8 mouse cellular contexts compared by ENCODE assay signal in genomic region chr9:50500974-50501501, GRCm38 (mm10). TPM values are rescaled to one million over a fixed set of nuclear protein-coding genes. Genes with fewer than 3 reads are reported as not detected.
DNase-seq lines count a peak whose midpoint lies in the region; ATAC-seq and TF ChIP-seq lines count a peak whose summit lies in the region.
"Had no signal": no experiment of that assay in that cellular context is flagged by ENCODE, and none has a peak within 500 bp of the region (broad histone marks: within the 10 kb centered on the region; RNA-seq: fewer than 3 reads in every experiment).

No protein-coding gene starts in this region.

- WGBS in forebrain, embryonic 10.5 days = 35% methylated on average over 14 of the region's 14 CpGs
- WGBS in intestine, embryonic 14.5 days = 27% methylated on average over 14 of the region's 14 CpGs
- WGBS in midbrain, postnatal 0 days = 37% methylated on average over 14 of the region's 14 CpGs

- TF ChIP-seq RAD21 in CH12.LX (IDR thresholded peaks at IDR 0.05; ENCODE audit: low read depth, low read length) = no peak

- H3K9me3 ChIP-seq in CH12.LX (replicated peaks; ENCODE audit: low read length) = no peaks in the 10 kb centered on the region
- no peaks in the 10 kb centered on the region for H3K9me3 ChIP-seq in forebrain, embryonic 10.5 days
- H3K9me3 ChIP-seq in intestine, embryonic 14.5 days (ENCODE audit: control insufficient read depth, low read length) = no peaks in the 10 kb centered on the region
- no peaks in the 10 kb centered on the region for H3K9me3 ChIP-seq in midbrain, postnatal 0 days (ENCODE audit: low read length)

- no peaks in the 10 kb centered on the region for H3K27me3 ChIP-seq in CH12.LX (replicated peaks)
- H3K27me3 ChIP-seq in forebrain, embryonic 10.5 days (ENCODE audit: poor library complexity, severe bottlenecking) = no peaks in the 10 kb centered on the region
- H3K27me3 ChIP-seq in intestine, embryonic 14.5 days (replicated peaks; ENCODE audit: control insufficient read depth, insufficient read depth, low read length) = no peaks in the 10 kb centered on the region
- H3K27me3 ChIP-seq in midbrain, postnatal 0 days (ENCODE audit: insufficient read depth, low read length) = no peaks in the 10 kb centered on the region

- in situ Hi-C loops in CH12.LX (cut with MboI; ENCODE audit: low pct_ligation_motif_present, low pct_unique_long_range_greater_than_20kb, low sequenced_read_pairs) = no loop called here

- H3K4me3 ChIP-seq in CH12.LX (replicated peaks in 1 of 3; ENCODE audit: low read depth in 2 of 3, low read length in 2 of 3, poor library complexity in 1 of 3) = peak overlapping the region in 2 of 3 experiments; percentile 17 to 54
- H3K4me3 ChIP-seq in forebrain, embryonic 10.5 days = peak overlapping the region; percentile 38
- peak overlapping the region; percentile 16 for H3K4me3 ChIP-seq in intestine, embryonic 14.5 days (ENCODE audit: low read depth, low read length)
- peak overlapping the region; percentile 12; the same call in 1 of the 2 replicates for H3K4me3 ChIP-seq in midbrain, postnatal 0 days (ENCODE audit: low read depth, low read length)

- TF ChIP-seq CTCF in CH12.LX (conservative IDR thresholded peaks at IDR 0.05 in 1 of 2, IDR thresholded peaks at IDR 0.05 in 1 of 2; ENCODE audit: low read depth in 2 of 2, low read length in 2 of 2) = no peak
- no peak for TF ChIP-seq CTCF in midbrain, postnatal 0 days (IDR thresholded peaks at IDR 0.05)

- dilution Hi-C loops in CH12.LX (cut with MboI; ENCODE audit: extremely low pct_ligation_motif_present, extremely low pct_unique_long_range_greater_than_20kb, low sequenced_read_pairs) = no loop called here

- peak; percentile 76 for ATAC-seq in intestine, embryonic 14.5 days (replicated peaks; ENCODE audit: low FRiP score, low TSS enrichment, low read depth)
- ATAC-seq in midbrain, postnatal 0 days (ENCODE audit: low FRiP score) = peak; percentile 83

- H3K36me3 ChIP-seq in CH12.LX (replicated peaks in 1 of 2; ENCODE audit: control insufficient read depth in 1 of 2, insufficient read depth in 1 of 2, low read length in 1 of 2) = no peaks in the 10 kb centered on the region
- H3K36me3 ChIP-seq in forebrain, embryonic 10.5 days (replicated peaks) = no peaks in the 10 kb centered on the region
- no peaks in the 10 kb centered on the region for H3K36me3 ChIP-seq in intestine, embryonic 14.5 days (ENCODE audit: control insufficient read depth, insufficient read depth, low read length)
- H3K36me3 ChIP-seq in midbrain, postnatal 0 days (ENCODE audit: insufficient read depth, low read length) = no peaks in the 10 kb centered on the region

- H3K27ac ChIP-seq in CH12.LX (ENCODE audit: insufficient read depth, low read depth) = no peak overlapping the region
- peak overlapping the region; percentile 68 for H3K27ac ChIP-seq in forebrain, embryonic 10.5 days
- peak overlapping the region; percentile 14; the same call in 1 of the 2 replicates for H3K27ac ChIP-seq in intestine, embryonic 14.5 days (ENCODE audit: low read depth)
- H3K27ac ChIP-seq in midbrain, postnatal 0 days (ENCODE audit: low read depth, low read length) = peak overlapping the region; percentile 8; the same call in 1 of the 2 replicates
- H3K27ac ChIP-seq: macrophage had no signal

- H3K4me2 ChIP-seq in CH12.LX (ENCODE audit: insufficient read depth, low read depth, poor library complexity, severe bottlenecking) = peak overlapping the region; percentile 76
- peak overlapping the region; percentile 50 for H3K4me2 ChIP-seq in intestine, embryonic 14.5 days (ENCODE audit: low read length)
- peak overlapping the region; percentile 37 for H3K4me2 ChIP-seq in midbrain, postnatal 0 days (ENCODE audit: low read depth, low read length, poor library complexity, severe bottlenecking)

- peak; percentile 68 for TF ChIP-seq POLR2A in CH12.LX (IDR thresholded peaks at IDR 0.05; ENCODE audit: low read depth, low read length)

- peaks cover 0 to 15% of the 10 kb centered on the region in 2 experiments; a peak in 2 of 4 replicates for H3K4me1 ChIP-seq in CH12.LX (ENCODE audit: control insufficient read depth in 1 of 2, insufficient read depth in 2 of 2)
- peaks cover 21% of the 10 kb centered on the region for H3K4me1 ChIP-seq in forebrain, embryonic 10.5 days
- H3K4me1 ChIP-seq in intestine, embryonic 14.5 days (replicated peaks; ENCODE audit: control insufficient read depth, insufficient read depth, low read length) = peaks cover 12% of the 10 kb centered on the region
- H3K4me1 ChIP-seq in midbrain, postnatal 0 days (ENCODE audit: insufficient read depth, low read length) = no peaks in the 10 kb centered on the region

- TF ChIP-seq EP300 in CH12.LX (IDR thresholded peaks at IDR 0.05; ENCODE audit: low read length) = no peak

- no peaks in the 10 kb centered on the region for H3K79me2 ChIP-seq in CH12.LX (replicated peaks; ENCODE audit: control insufficient read depth, extremely low read depth, insufficient read depth, poor library complexity, severe bottlenecking)

- peak overlapping the region; percentile 17; the same call in 1 of the 2 replicates for H3K9ac ChIP-seq in CH12.LX (ENCODE audit: insufficient read depth, low read depth)
- no peak overlapping the region for H3K9ac ChIP-seq in intestine, embryonic 14.5 days (ENCODE audit: low read length)
- H3K9ac ChIP-seq in midbrain, postnatal 0 days (replicated peaks; ENCODE audit: low read length, poor library complexity, severe bottlenecking) = no peak overlapping the region

- DNase-seq in 416B (ENCODE audit: low read depth) = peak; percentile 91
- DNase-seq in CH12.LX (ENCODE audit: extremely low read depth) = peak; percentile 55
- DNase-seq in forebrain, embryonic 10.5 days (ENCODE audit: extremely low spot score, low spot score) = peak; percentile 35
- DNase-seq in intestine, embryonic 14.5 days (ENCODE audit: low spot score) = peak; percentile 64
- peak; percentile 82 for DNase-seq in midbrain, postnatal 0 days (ENCODE audit: low spot score)
- DNase-seq in layer of hippocampus, postnatal 25 days (ENCODE audit: extremely low spot score in 1 of 2, low spot score in 1 of 2) = no peak
- no peak for DNase-seq in ovary, adult 18-20 months (ENCODE audit: low spot score)

TF ChIP-seq in CH12.LX, 34 proteins besides CTCF, POLR2A, EP300 and RAD21:
- no peak for TF ChIP-seq MAZ (IDR thresholded peaks at IDR 0.05; ENCODE audit: low read depth, low read length)
- TF ChIP-seq ZMIZ1 (IDR thresholded peaks at IDR 0.05; ENCODE audit: low read depth, low read length) = peak; percentile 44; the same call in 1 of the 2 replicates
- TF ChIP-seq UBTF (IDR thresholded peaks at IDR 0.05; ENCODE audit: low read depth, low read length) = no peak
- TF ChIP-seq USF1 (IDR thresholded peaks at IDR 0.05; ENCODE audit: low read depth, low read length) = peak; percentile 90
- TF ChIP-seq USF2 (conservative IDR thresholded peaks at IDR 0.05; ENCODE audit: low read depth, low read length) = peak; percentile 87
- TF ChIP-seq SIN3A (IDR thresholded peaks at IDR 0.05; ENCODE audit: low read length) = peak; percentile 55; the same call in 1 of the 2 replicates
- no peak for TF ChIP-seq CHD2 (IDR thresholded peaks at IDR 0.05; ENCODE audit: low read length)
- peak; percentile 72; the same call in 1 of the 2 replicates for TF ChIP-seq MAX (IDR thresholded peaks at IDR 0.05; ENCODE audit: low read length)
- TF ChIP-seq IRF4 (IDR thresholded peaks at IDR 0.05; ENCODE audit: low read depth, low read length) = no peak

RNA-seq across cellular contexts. Expression of gene Plet1, which starts 6.7 kb away (rescaled TPM):
- 0.08 TPM in 1 of 2 replicates, not detected in the other for total RNA-seq in CH12.LX (2012; rRNA removed)
- total RNA-seq in CH12.LX (2014; rRNA removed) = not detected in 2 replicates
- 0.19 TPM in 1 of 2 replicates, not detected in the other for polyA plus RNA-seq in CH12.LX (2012; ENCODE audit: insufficient read length, low read depth)
- polyA plus RNA-seq in forebrain, embryonic 10.5 days (2016; fragmentation: Nextera tagmentation; extraction: Ambion mirVana) = 0.24 and 0.28 TPM in 2 replicates
- 1.7 and 1.9 TPM in 2 replicates for polyA plus RNA-seq in intestine, embryonic 14.5 days (2014; fragmentation: Nextera tagmentation; extraction: Ambion mirVana)
- 0.33 TPM in 1 of 2 replicates, not detected in the other for total RNA-seq in midbrain, postnatal 0 days (2014; rRNA removed)
- polyA plus RNA-seq in midbrain, postnatal 0 days (2015; fragmentation: Nextera tagmentation; extraction: Ambion mirVana) = 0.52 and 0.80 TPM in 2 replicates
- total RNA-seq in layer of hippocampus, postnatal 25 days (2021) = under 1 TPM; 0.15 to 0.21 TPM
- polyA plus RNA-seq: macrophage had no signal

RNA-seq across cellular contexts. Expression of gene Pts, which starts 27.5 kb away (rescaled TPM):
- total RNA-seq in CH12.LX (2012; rRNA removed) (35.3 and 37.9 TPM in 2 replicates), CH12.LX (2014; rRNA removed) (89.4 and 91.8 TPM in 2 replicates)
- 35.4 and 37.7 TPM in 2 replicates for polyA plus RNA-seq in CH12.LX (2012; ENCODE audit: insufficient read length, low read depth)
- polyA plus RNA-seq in forebrain, embryonic 10.5 days (2016; fragmentation: Nextera tagmentation; extraction: Ambion mirVana) = 81.2 and 86.5 TPM in 2 replicates
- polyA plus RNA-seq in intestine, embryonic 14.5 days (2014; fragmentation: Nextera tagmentation; extraction: Ambion mirVana) = 82.3 and 85.6 TPM in 2 replicates
- 76.6 and 82.3 TPM in 2 replicates for total RNA-seq in midbrain, postnatal 0 days (2014; rRNA removed)
- polyA plus RNA-seq in midbrain, postnatal 0 days (2015; fragmentation: Nextera tagmentation; extraction: Ambion mirVana) = 116 and 119 TPM in 2 replicates
- 10 to 100 TPM; 36.0 to 39.8 TPM for total RNA-seq in layer of hippocampus, postnatal 25 days (2021)

RNA-seq across cellular contexts. Expression of gene Il18, which starts 53.6 kb away (rescaled TPM):
- total RNA-seq in CH12.LX (2012; rRNA removed) (0.59 and 0.63 TPM in 2 replicates), CH12.LX (2014; rRNA removed) (0.70 and 0.98 TPM in 2 replicates)
- 0.56 TPM in 1 of 2 replicates, not detected in the other for polyA plus RNA-seq in CH12.LX (2012; ENCODE audit: insufficient read length, low read depth)
- 3.7 and 4.5 TPM in 2 replicates for polyA plus RNA-seq in forebrain, embryonic 10.5 days (2016; fragmentation: Nextera tagmentation; extraction: Ambion mirVana)
- 13.4 and 13.5 TPM in 2 replicates for polyA plus RNA-seq in intestine, embryonic 14.5 days (2014; fragmentation: Nextera tagmentation; extraction: Ambion mirVana)
- 18.2 and 20.5 TPM in 2 replicates for total RNA-seq in midbrain, postnatal 0 days (2014; rRNA removed)
- polyA plus RNA-seq in midbrain, postnatal 0 days (2015; fragmentation: Nextera tagmentation; extraction: Ambion mirVana) = 35.0 and 37.8 TPM in 2 replicates
- 10 to 100 TPM; 24.3 to 25.4 TPM for total RNA-seq in layer of hippocampus, postnatal 25 days (2021)

RNA-seq across cellular contexts. Expression of gene Bco2, which starts 53.9 kb away (rescaled TPM):
- total RNA-seq in CH12.LX (2012; rRNA removed) (1.2 and 1.3 TPM in 2 replicates), CH12.LX (2014; rRNA removed) (0.68 and 0.73 TPM in 2 replicates)
- polyA plus RNA-seq in CH12.LX (2012; ENCODE audit: insufficient read length, low read depth) = 0.53 and 0.93 TPM in 2 replicates
- polyA plus RNA-seq in forebrain, embryonic 10.5 days (2016; fragmentation: Nextera tagmentation; extraction: Ambion mirVana) = 0.25 TPM in 2 replicates
- 0.32 and 0.41 TPM in 2 replicates for polyA plus RNA-seq in intestine, embryonic 14.5 days (2014; fragmentation: Nextera tagmentation; extraction: Ambion mirVana)
- total RNA-seq in midbrain, postnatal 0 days (2014; rRNA removed) = 0.14 and 0.49 TPM in 2 replicates
- 0.42 and 0.48 TPM in 2 replicates for polyA plus RNA-seq in midbrain, postnatal 0 days (2015; fragmentation: Nextera tagmentation; extraction: Ambion mirVana)
- total RNA-seq in layer of hippocampus, postnatal 25 days (2021) = 1 to 10 TPM; 3.5 to 3.8 TPM

Comparison
In these comparisons a context has a peak if more than half of its experiments do, and no peak if none do; other contexts are left out.
1. DNase-seq: peak in 416B (single experiment), CH12.LX (single experiment), forebrain, embryonic 10.5 days (single experiment), intestine, embryonic 14.5 days (single experiment) and midbrain, postnatal 0 days (single experiment); none in layer of hippocampus, postnatal 25 days (0 of 2) and ovary, adult 18-20 months (single experiment).
2. Peak in every context shown above with its lines, with median percentiles within 50 percentile points of each other: H3K4me2 ChIP-seq and H3K4me3 ChIP-seq.